Mouse (Mus musculus) midbrain, embryonic 11.5 days (tissue): ENCODE results near the gene Osbpl7. TPM values are rescaled to one million over a fixed set of nuclear protein-coding genes. Genes with fewer than 3 reads are reported as not detected.

ENCODE experiments used
- ATAC-seq: fragments of 200-750 bp; cut with Nextera tagmentation; 2 replicates; pipeline ENCODE4 v1.8.0; 2017; ENCODE audit warnings: moderate TSS enrichment, moderate library complexity; ENCODE audit not compliant: low FRiP score
- DNase-seq: peaks from one replicate; pipeline ENCODE4 v3.0.0; 2015; ENCODE audit warnings: low spot score; ENCODE audit errors: missing footprints
- H3K27ac ChIP-seq: fragments of 300-500 bp; sonication (generic); 2 replicates; pipeline ENCODE4 v1.5.1; 2014; ENCODE audit warnings: low read depth, low read length
- H3K27me3 ChIP-seq: fragments of 300-500 bp; sonication (generic); 2 replicates; pipeline ENCODE4 v1.6.1; 2014; ENCODE audit warnings: mild to moderate bottlenecking, low read length, moderate library complexity, mixed read lengths; ENCODE audit not compliant: control insufficient read depth, insufficient read depth
- H3K36me3 ChIP-seq: fragments of 300-500 bp; sonication (generic); 2 replicates; pipeline ENCODE4 v1.6.1; 2014; ENCODE audit warnings: mild to moderate bottlenecking, low read length, moderate library complexity, mixed read lengths; ENCODE audit not compliant: control insufficient read depth, insufficient read depth
- H3K4me1 ChIP-seq: fragments of 300-500 bp; sonication (generic); 2 replicates; pipeline ENCODE4 v1.6.1; 2014; ENCODE audit warnings: low read length; ENCODE audit not compliant: control insufficient read depth, insufficient read depth
- H3K4me2 ChIP-seq: fragments of 300-500 bp; sonication (generic); 2 replicates; pipeline ENCODE4 v1.6.1; 2014; ENCODE audit warnings: mild to moderate bottlenecking, moderate library complexity
- H3K4me3 ChIP-seq: fragments of 300-500 bp; sonication (generic); 2 replicates; pipeline ENCODE4 v1.5.1; 2014; ENCODE audit warnings: low read depth, low read length
- H3K9ac ChIP-seq: fragments of 300-500 bp; sonication (generic); 2 replicates; pipeline ENCODE4 v1.6.1; 2014; ENCODE audit warnings: low read length
- H3K9me3 ChIP-seq: fragments of 300-500 bp; sonication (generic); 2 replicates; pipeline ENCODE4 v1.6.1; 2016; ENCODE audit warnings: low read length; ENCODE audit not compliant: control insufficient read depth
- WGBS: fragments of 180-500 bp; shearing (Covaris S2); extraction: QIAGEN DNeasy Blood & Tissue Kit; methylation state at CpG from one replicate; pipeline ENCODE4 v1.1.7; 2014; 5-methylcytosine and 5-hydroxymethylcytosine counted together
- polyA plus RNA-seq: library from polyadenylated mRNA; unstranded; fragments of >200 nt; fragmentation: Nextera tagmentation; extraction: Ambion mirVana; gene quantifications from 2 replicates; pipeline ENCODE4 v1.2.1, GENCODE M21; 2014

The Osbpl7 gene
- polyA plus RNA-seq, 1 experiment from 2014 or later = 4.8 TPM

- H3K9ac ChIP-seq = no peak overlapping the region
- H3K27me3 ChIP-seq = no peaks in the 10 kb centered on the region
- H3K27ac ChIP-seq = no peak overlapping the region
- no peak for ATAC-seq
- no peak overlapping the region for H3K4me2 ChIP-seq
- WGBS = 74% methylated on average over 6 of the region's 6 CpGs
- no peaks in the 10 kb centered on the region; the same call in 1 of the 2 replicates for H3K9me3 ChIP-seq
- H3K36me3 ChIP-seq = no peaks in the 10 kb centered on the region
- no peak for DNase-seq
- no peak overlapping the region for H3K4me3 ChIP-seq
- H3K4me1 ChIP-seq = no peaks in the 10 kb centered on the region
These were observed 35.9 kb downstream of the Osbpl7 start for GRCm38 (mm10) chr11:97086365-97086764.

DNA sequence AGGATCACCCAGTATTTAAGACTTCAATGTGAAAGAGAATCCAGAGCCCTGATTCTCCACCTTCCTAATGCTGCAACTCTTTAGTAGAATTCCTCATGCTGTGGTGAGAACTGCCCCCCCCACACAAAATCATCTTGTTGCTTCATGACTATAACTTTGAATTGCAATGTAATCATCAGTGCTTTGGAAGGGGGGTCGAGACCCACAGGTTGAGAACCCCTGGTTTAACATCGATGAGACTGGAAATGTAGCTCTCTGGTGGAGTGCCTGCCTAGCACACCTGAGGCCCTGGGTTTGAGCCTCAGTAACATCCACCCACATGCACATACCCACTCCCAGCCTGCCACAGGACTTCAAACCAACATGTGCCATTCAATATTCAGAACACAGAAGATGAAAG, 44.2 kb downstream of the Osbpl7 start:
- Histone ChIP-seq H3K27me3 (peaks cover 2% of the 10 kb centered on the region; the same call in 1 of the 2 replicates), H3K4me2 (no peak overlapping the region), H3K4me1 (no peaks in the 10 kb centered on the region), H3K27ac (no peak overlapping the region), H3K9me3 (no peaks in the 10 kb centered on the region), H3K4me3 (no peak overlapping the region), H3K36me3 (no peaks in the 10 kb centered on the region), H3K9ac (no peak overlapping the region)
- no peak for ATAC-seq
- no peak for DNase-seq
- WGBS = 73% methylated on average over 2 of the region's 2 CpGs

GRCm38 (mm10) chr11:97098791-97099190, 48.4 kb downstream of the Osbpl7 start:
- whole genome bisulfite sequencing = 22% methylated on average over 18 of the region's 18 CpGs
- Histone ChIP-seq H3K9ac (no peak overlapping the region), H3K27ac (no peak overlapping the region), H3K4me2 (no peak overlapping the region), H3K9me3 (no peaks in the 10 kb centered on the region), H3K36me3 (no peaks in the 10 kb centered on the region), H3K4me3 (no peak overlapping the region), H3K4me1 (no peaks in the 10 kb centered on the region), H3K27me3 (peaks cover 2% of the 10 kb centered on the region; the same call in 1 of the 2 replicates)
- no peak for DNase-seq
- ATAC-seq = no peak

DNA sequence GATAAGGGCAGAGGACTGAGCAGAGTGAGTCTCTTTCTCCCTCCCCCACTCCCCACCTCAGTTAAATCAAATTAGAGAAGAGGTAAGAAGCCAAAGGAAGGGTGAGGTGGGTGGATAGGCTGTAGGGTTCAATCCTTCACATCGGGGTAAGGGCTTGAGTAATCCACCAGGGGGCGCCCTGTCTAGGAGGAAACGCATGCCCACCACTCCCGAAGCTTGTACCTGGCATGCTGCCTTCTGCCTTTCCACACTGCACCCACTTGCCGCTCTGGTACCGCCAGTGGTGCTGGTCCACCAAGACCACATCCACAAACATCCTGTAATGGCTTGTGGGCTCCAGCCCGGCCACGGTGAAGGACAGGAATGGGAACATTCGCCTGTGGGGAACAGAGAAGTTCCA, 51.3 kb downstream of the Osbpl7 start:
- no peaks in the 10 kb centered on the region for H3K36me3 ChIP-seq
- DNase-seq (no peak), ATAC-seq (no peak)
- H3K4me3 ChIP-seq = no peak overlapping the region
- no peaks in the 10 kb centered on the region for H3K9me3 ChIP-seq
- H3K4me2 ChIP-seq = no peak overlapping the region
- H3K4me1 ChIP-seq = no peaks in the 10 kb centered on the region
- WGBS = 22% methylated on average over 9 of the region's 9 CpGs
- no peak overlapping the region for H3K9ac ChIP-seq
- peaks cover 2% of the 10 kb centered on the region; the same call in 1 of the 2 replicates for H3K27me3 ChIP-seq
- no peak overlapping the region for H3K27ac ChIP-seq

DNA sequence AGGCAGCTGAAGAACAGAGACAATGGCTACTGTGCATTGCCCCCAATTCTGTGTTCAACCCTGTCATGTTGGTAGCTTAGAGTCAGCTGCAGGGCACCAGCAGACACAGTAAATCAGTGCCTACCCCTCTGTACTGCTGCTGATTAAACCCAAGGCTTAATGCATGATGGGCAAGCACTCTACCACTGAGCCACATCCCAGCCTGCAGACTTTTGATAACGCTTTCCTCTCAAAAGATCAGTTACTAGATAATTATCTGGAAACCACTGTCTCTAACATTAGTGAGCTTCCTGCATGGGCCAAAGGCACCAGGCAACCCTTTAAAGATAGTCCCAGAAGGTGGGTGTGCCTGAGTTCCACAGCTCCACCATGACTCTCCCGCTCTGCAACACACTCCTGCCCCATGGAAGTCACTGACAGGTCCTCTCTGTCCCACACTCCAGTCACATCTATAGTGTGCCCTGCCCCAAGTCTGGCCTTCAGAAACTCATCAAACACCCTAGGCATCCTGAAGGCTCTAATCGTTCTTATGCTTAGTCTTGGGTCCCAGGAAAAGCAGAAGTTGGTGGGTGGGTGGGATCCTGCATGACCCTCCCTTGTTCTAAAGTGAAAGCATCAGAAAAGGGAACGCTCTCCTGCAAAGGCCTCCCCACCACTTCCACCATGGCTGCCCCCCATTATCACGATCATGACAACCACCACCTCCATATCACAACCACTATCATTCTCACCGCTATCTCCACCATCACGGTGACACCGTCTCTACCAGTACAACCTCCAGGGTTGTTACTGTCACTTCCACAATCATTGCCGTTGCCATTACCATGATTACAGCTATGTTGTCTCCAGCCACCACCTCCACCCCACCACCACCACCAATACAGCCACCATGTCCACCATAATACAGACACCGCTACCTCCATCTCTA, 53.0 kb downstream of the Osbpl7 start:
- H3K27ac ChIP-seq = no peak overlapping the region
- ATAC-seq (no peak), DNase-seq (no peak)
- no peaks in the 10 kb centered on the region for H3K4me1 ChIP-seq
- H3K4me2 ChIP-seq = no peak overlapping the region
- no peak overlapping the region for H3K4me3 ChIP-seq
- peaks cover 2% of the 10 kb centered on the region; the same call in 1 of the 2 replicates for H3K27me3 ChIP-seq
- H3K9me3 ChIP-seq = no peaks in the 10 kb centered on the region
- WGBS = 91% methylated on average over 10 of the region's 10 CpGs
- no peak overlapping the region for H3K9ac ChIP-seq
- H3K36me3 ChIP-seq = no peaks in the 10 kb centered on the region

DNA sequence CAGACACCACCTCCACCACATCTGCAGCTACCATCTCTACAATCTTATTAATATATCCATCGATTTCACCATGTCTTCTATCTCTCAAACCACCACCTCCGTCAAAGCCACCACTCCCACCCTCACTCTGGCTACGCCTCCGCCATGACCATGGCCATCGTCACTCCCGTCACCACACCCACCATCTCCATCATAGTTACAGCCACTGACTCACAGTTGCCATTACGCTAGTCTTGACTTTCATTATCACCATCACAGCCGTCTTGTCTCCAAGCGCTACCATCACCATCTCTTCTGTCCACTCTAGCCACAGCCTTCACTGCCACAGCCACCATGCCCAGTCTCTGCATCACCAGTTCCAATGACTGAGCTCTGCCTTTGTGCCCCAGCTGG, 53.7 kb downstream of the Osbpl7 start:
- whole genome bisulfite sequencing = 96% methylated on average over 9 of the region's 9 CpGs
- Histone ChIP-seq H3K9ac (no peak overlapping the region), H3K27me3 (no peaks in the 10 kb centered on the region; the same call in 1 of the 2 replicates), H3K4me3 (no peak overlapping the region), H3K36me3 (no peaks in the 10 kb centered on the region), H3K4me1 (no peaks in the 10 kb centered on the region), H3K4me2 (no peak overlapping the region), H3K9me3 (no peaks in the 10 kb centered on the region), H3K27ac (no peak overlapping the region)
- ATAC-seq (no peak), DNase-seq (no peak)

GRCm38 (mm10) chr11:97108976-97109375, 58.5 kb downstream of the Osbpl7 start:
- Histone ChIP-seq H3K4me2 (no peak overlapping the region), H3K27me3 (peaks cover 13% of the 10 kb centered on the region), H3K9me3 (no peaks in the 10 kb centered on the region), H3K27ac (no peak overlapping the region), H3K4me3 (no peak overlapping the region), H3K36me3 (no peaks in the 10 kb centered on the region), H3K4me1 (no peaks in the 10 kb centered on the region; the same call in 1 of the 2 replicates), H3K9ac (no peak overlapping the region)
- WGBS = 86% methylated on average over 16 of the region's 16 CpGs
- ATAC-seq (no peak), DNase-seq (no peak)

- Histone ChIP-seq H3K9me3 (no peaks in the 10 kb centered on the region), H3K4me1 (peaks cover 14% of the 10 kb centered on the region), H3K36me3 (no peaks in the 10 kb centered on the region), H3K27ac (no peak overlapping the region), H3K4me2 (no peak overlapping the region), H3K4me3 (no peak overlapping the region), H3K9ac (no peak overlapping the region), H3K27me3 (peaks cover 38% of the 10 kb centered on the region)
- ATAC-seq (no peak), DNase-seq (no peak)
- WGBS = 78% methylated on average over 9 of the region's 9 CpGs
These were observed 62.2 kb downstream of the Osbpl7 start for GRCm38 (mm10) chr11:97112519-97113125.
